10 mouse cellular contexts compared by ENCODE assay signal in the genomic region with DNA sequence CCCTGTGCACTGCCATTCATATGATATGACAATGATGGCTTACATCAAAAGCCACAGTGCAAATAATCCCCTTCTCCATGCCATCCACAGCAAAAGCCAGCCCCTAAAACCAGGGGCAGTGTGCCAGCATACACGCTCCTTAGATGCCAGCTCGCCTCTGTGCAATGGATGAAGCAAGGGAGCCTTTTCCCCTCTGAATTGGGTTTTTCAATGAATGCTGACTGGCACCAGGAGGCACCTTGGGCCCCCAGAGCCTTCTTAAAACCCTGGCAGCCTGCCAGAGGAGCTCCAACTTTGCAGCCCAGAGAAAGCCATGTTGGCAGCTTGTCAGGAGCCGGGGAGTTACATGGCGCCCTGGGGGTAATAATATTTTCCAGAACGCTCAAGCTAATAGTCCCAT.
A peak's percentile ranks its signal among the peaks of the same experiment; 100 is the strongest.
DNase-seq lines count a peak whose midpoint lies in the region; ATAC-seq lines count a peak whose summit lies in the region.
"Had no signal": no experiment of that assay in that cellular context is flagged by ENCODE, and none has a peak within 500 bp of the region (broad histone marks: within the 10 kb centered on the region; RNA-seq: fewer than 3 reads in every experiment).

No protein-coding gene starts in this region.

- H3K4me1 ChIP-seq in heart, embryonic 13.5 days: peaks cover 87% of the 10 kb centered on the region

- H3K9ac ChIP-seq in heart, embryonic 13.5 days: no peak overlapping the region

- H3K4me2 ChIP-seq in heart, embryonic 13.5 days: peak overlapping the region; percentile 30; the same call in 1 of the 2 replicates

- peak overlapping the region; percentile 73 for H3K27ac ChIP-seq in heart, embryonic 13.5 days (replicated peaks)

- intact Hi-C loops in gastrocnemius, postnatal 36 days (cut with DNase I): no loop called here

- H3K9me3 ChIP-seq in heart, embryonic 13.5 days: no peaks in the 10 kb centered on the region

- 53% methylated on average over 5 of the region's 5 CpGs for WGBS in heart, embryonic 13.5 days

- no peak for ATAC-seq in heart, embryonic 13.5 days (ENCODE audit: extremely low read depth, insufficient number of reproducible peaks, low FRiP score, low TSS enrichment)
- ATAC-seq: lung, postnatal 0 days had no signal

- no peak overlapping the region for H3K4me3 ChIP-seq in heart, embryonic 13.5 days

- no peaks in the 10 kb centered on the region for H3K36me3 ChIP-seq in heart, embryonic 13.5 days

- H3K27me3 ChIP-seq in heart, embryonic 13.5 days (replicated peaks): no peaks in the 10 kb centered on the region
- H3K27me3 ChIP-seq: CH12.LX had no signal

- no peak for DNase-seq in heart, adult 9 months (ENCODE audit: low spot score in 2 of 2)
- peak; percentile 65 for DNase-seq in right cerebral cortex, postnatal 4 days
- no peak for DNase-seq in right cerebral cortex, adult 2 months (ENCODE audit: low spot score in 2 of 2)
- DNase-seq in kidney, adult 8-10 months: peak; percentile 37 to 39
- no peak for DNase-seq in frontal cortex, postnatal 25 days (ENCODE audit: low spot score in 2 of 2)
- no peak for DNase-seq in left cerebral cortex, adult 11 months (ENCODE audit: low spot score)
- DNase-seq in gastrocnemius, postnatal 36 days: no peak

Comparison
In these comparisons a context has a peak if more than half of its experiments do, and no peak if none do; other contexts are left out.
1. DNase-seq: peak in right cerebral cortex, postnatal 4 days (single experiment) and kidney, adult 8-10 months (2 of 2); none in heart, adult 9 months (0 of 2), right cerebral cortex, adult 2 months (0 of 2), frontal cortex, postnatal 25 days (0 of 2), left cerebral cortex, adult 11 months (single experiment) and gastrocnemius, postnatal 36 days (0 of 2).